9 mouse cellular contexts compared by ENCODE assay signal in the genomic region with DNA sequence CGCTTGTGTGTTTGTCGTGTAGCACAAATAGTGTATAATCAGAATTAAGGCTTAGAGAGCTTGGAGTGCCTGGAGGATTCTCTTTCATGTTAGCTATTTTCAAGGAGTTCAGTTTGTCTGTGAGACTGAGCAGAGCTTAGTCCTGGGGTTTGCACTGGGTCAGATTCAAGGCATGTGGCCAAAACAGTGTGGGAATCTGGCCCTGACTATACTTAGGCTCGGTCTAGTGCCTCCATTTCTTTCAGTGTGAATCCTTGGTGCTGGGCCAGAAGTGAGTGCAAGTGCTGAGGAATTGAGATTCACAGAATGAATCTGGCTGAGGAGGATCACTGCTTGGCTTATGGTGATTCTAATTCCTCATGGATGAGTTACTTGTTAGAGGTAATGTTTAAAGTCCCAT. TPM values are rescaled to one million over a fixed set of nuclear protein-coding genes. Genes with fewer than 3 reads are reported as not detected.
DNase-seq lines count a peak whose midpoint lies in the region; ATAC-seq lines count a peak whose summit lies in the region.
"Had no signal": no experiment of that assay in that cellular context is flagged by ENCODE, and none has a peak within 500 bp of the region (broad histone marks: within the 10 kb centered on the region; RNA-seq: fewer than 3 reads in every experiment).

No protein-coding gene starts in this region.

- no peaks in the 10 kb centered on the region for H3K9me3 ChIP-seq in embryonic facial prominence, embryonic 14.5 days (ENCODE audit: control insufficient read depth, low read length)
- no peaks in the 10 kb centered on the region for H3K9me3 ChIP-seq in embryonic facial prominence, embryonic 10.5 days
- H3K9me3 ChIP-seq: limb, embryonic 15.5 days had no signal

- no peak overlapping the region for H3K4me2 ChIP-seq in embryonic facial prominence, embryonic 14.5 days (ENCODE audit: low read depth, low read length)
- H3K4me2 ChIP-seq: limb, embryonic 15.5 days had no signal

- H3K27me3 ChIP-seq in embryonic facial prominence, embryonic 14.5 days (replicated peaks; ENCODE audit: control insufficient read depth, insufficient read depth, low read length), result no peaks in the 10 kb centered on the region
- no peaks in the 10 kb centered on the region for H3K27me3 ChIP-seq in embryonic facial prominence, embryonic 10.5 days (replicated peaks; ENCODE audit: low read depth, poor library complexity, severe bottlenecking)
- H3K27me3 ChIP-seq: limb, embryonic 15.5 days had no signal

- intact Hi-C loops in heart, postnatal 10 days (cut with DNase I), result no loop called here

- H3K4me3 ChIP-seq in embryonic facial prominence, embryonic 14.5 days (ENCODE audit: low read depth, low read length), result no peak overlapping the region
- H3K4me3 ChIP-seq in embryonic facial prominence, embryonic 10.5 days, result no peak overlapping the region
- H3K4me3 ChIP-seq: limb, embryonic 15.5 days had no signal

- H3K4me1 ChIP-seq in embryonic facial prominence, embryonic 14.5 days (ENCODE audit: control insufficient read depth, insufficient read depth, low read length), result peaks cover 55% of the 10 kb centered on the region
- H3K4me1 ChIP-seq in embryonic facial prominence, embryonic 10.5 days, result peaks cover 55% of the 10 kb centered on the region

- H3K27ac ChIP-seq in embryonic facial prominence, embryonic 14.5 days (replicated peaks; ENCODE audit: low read depth, low read length), result 0 out of 2 replicates have a peak overlapping the region, but pooled peaks have one; percentile 18
- H3K27ac ChIP-seq in embryonic facial prominence, embryonic 10.5 days (replicated peaks), result no peak overlapping the region
- H3K27ac ChIP-seq: limb, embryonic 15.5 days had no signal

- no peaks in the 10 kb centered on the region for H3K36me3 ChIP-seq in embryonic facial prominence, embryonic 14.5 days (ENCODE audit: control insufficient read depth, insufficient read depth, low read length)
- H3K36me3 ChIP-seq in embryonic facial prominence, embryonic 10.5 days (replicated peaks), result no peaks in the 10 kb centered on the region
- H3K36me3 ChIP-seq: limb, embryonic 15.5 days had no signal

- 56% methylated on average over 3 of the region's 3 CpGs for WGBS in embryonic facial prominence, embryonic 14.5 days
- 81% methylated on average over 3 of the region's 3 CpGs for WGBS in embryonic facial prominence, embryonic 10.5 days

- H3K9ac ChIP-seq in embryonic facial prominence, embryonic 14.5 days (ENCODE audit: low read depth, low read length), result no peak overlapping the region
- H3K9ac ChIP-seq: limb, embryonic 15.5 days had no signal

- peak; percentile 82 for DNase-seq in embryonic facial prominence, embryonic 14.5 days (ENCODE audit: low spot score)
- no peak for DNase-seq in embryonic facial prominence, embryonic 10.5 days (ENCODE audit: low spot score)
- DNase-seq in right cerebral cortex, postnatal 14 days, result peak; percentile 8
- no peak for DNase-seq in right cerebral cortex, adult 18-20 months
- DNase-seq in heart, postnatal 10 days, result peak; percentile 65 to 74
- peak; percentile 19 for DNase-seq in ovary, postnatal 14 days (ENCODE audit: low spot score)
- DNase-seq in layer of hippocampus, adult 8-10 months (ENCODE audit: low spot score in 2 of 2), result no peak
- DNase-seq in right cerebral cortex, postnatal 36 days (ENCODE audit: low spot score in 2 of 2), result no peak

- ATAC-seq in embryonic facial prominence, embryonic 14.5 days (ENCODE audit: low read depth), result peak; percentile 66; the same call in 1 of the 2 replicates

RNA-seq across cellular contexts. Expression of gene Pard3, which starts 6.5 kb away (rescaled TPM):
- polyA plus RNA-seq in embryonic facial prominence, embryonic 14.5 days (2014; fragmentation: Nextera tagmentation; extraction: Ambion mirVana), result 35.4 and 38.7 TPM in 2 replicates
- polyA plus RNA-seq in embryonic facial prominence, embryonic 10.5 days (2016; fragmentation: Nextera tagmentation; extraction: Ambion mirVana), result 30.8 and 33.4 TPM in 2 replicates
- total RNA-seq in heart, postnatal 10 days (2021), result 10 to 100 TPM; 32.8 to 35.0 TPM
- 10 to 100 TPM; 22.7 to 28.9 (median 25.4) TPM for total RNA-seq in layer of hippocampus, adult 8-10 months (2022)

Comparison
In these comparisons a context has a peak if more than half of its experiments do, and no peak if none do; other contexts are left out.
1. DNase-seq: peak in embryonic facial prominence, embryonic 14.5 days (single experiment), right cerebral cortex, postnatal 14 days (single experiment), heart, postnatal 10 days (2 of 2) and ovary, postnatal 14 days (single experiment); none in embryonic facial prominence, embryonic 10.5 days (single experiment), right cerebral cortex, adult 18-20 months (single experiment), layer of hippocampus, adult 8-10 months (0 of 2) and right cerebral cortex, postnatal 36 days (0 of 2).